Mouse (Mus musculus): ENCODE data around the gene Fxyd5. TPM values are rescaled to one million over a fixed set of nuclear protein-coding genes. Genes with fewer than 3 reads are reported as not detected.
A peak's percentile ranks its signal among the peaks of the same experiment; 100 is the strongest.

Fxyd5 gene
- 10 to 100 TPM; 37.2 to 37.5 TPM for total RNA-seq (2021)

DNA sequence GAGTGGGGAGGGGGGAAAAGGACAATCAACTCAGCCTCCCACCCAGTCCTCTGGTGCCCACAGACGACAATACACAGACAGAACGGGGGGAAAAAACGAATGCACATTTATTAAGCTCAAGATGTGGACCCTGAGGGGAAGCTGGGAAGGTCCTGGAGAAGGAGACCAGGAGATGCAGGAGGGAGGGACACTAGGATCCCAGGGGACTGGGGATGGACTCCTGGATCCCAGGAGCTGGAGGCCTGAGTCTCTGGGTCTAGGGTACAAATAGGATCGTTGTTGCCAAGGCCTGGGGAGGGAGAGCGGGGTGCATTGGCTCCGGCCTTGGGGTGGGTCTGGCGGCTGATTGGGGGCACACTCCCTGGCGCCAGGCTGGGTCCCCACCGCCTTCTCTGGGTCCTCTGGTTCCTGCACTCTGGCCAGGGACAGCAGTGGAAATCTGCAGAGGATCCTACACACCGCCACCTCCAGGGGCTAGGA is at the start of gene Fxyd5:
Gene Fxyd5 (minus strand): TSS at position 51 of the 480 bp plus-strand sequence.
- DNase-seq (ENCODE audit: extremely low spot score in 1 of 2, low spot score in 2 of 2), result no peak
- intact Hi-C loops (cut with DNase I), result no loop called here

- intact Hi-C loops (cut with DNase I), result no loop called here
- no peak for DNase-seq (ENCODE audit: extremely low spot score in 1 of 2, low spot score in 2 of 2)
Measured at GRCm38 (mm10) chr7:31089721-31090120, 47.4 kb upstream of the Fxyd5 start.

- no peak for DNase-seq (ENCODE audit: extremely low spot score in 1 of 2, low spot score in 2 of 2)
- intact Hi-C loops (cut with DNase I), result no loop called here
Measured at GRCm38 (mm10) chr7:31088206-31088605, 45.9 kb upstream of the Fxyd5 start.

DNA sequence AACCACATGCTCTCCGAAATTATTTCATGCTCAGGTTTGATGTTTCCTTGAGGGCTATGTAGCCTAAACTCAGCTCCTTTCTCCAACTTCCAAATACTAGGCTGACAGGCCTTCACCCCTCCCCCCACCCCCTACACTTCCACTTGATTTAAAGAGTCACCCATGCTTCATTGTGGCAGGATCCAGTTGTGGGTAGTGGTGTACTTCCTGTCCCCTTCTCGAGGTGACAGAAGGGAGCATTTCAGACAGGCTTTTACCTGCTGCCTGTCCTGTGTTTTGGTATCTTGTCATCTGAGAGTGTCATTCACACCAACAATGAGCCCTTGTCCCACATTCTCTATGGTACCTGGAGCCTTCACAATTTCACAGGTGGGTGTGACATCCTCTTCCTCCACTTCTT is 45.0 kb upstream of the Fxyd5 start:
- DNase-seq (ENCODE audit: extremely low spot score in 1 of 2, low spot score in 2 of 2), result no peak
- intact Hi-C loops (cut with DNase I), result no loop called here

- no peak for DNase-seq (ENCODE audit: extremely low spot score in 1 of 2, low spot score in 2 of 2)
- intact Hi-C loops (cut with DNase I), result no loop called here
Measured at GRCm38 (mm10) chr7:31086175-31086755, 44.0 kb upstream of the Fxyd5 start.

DNA sequence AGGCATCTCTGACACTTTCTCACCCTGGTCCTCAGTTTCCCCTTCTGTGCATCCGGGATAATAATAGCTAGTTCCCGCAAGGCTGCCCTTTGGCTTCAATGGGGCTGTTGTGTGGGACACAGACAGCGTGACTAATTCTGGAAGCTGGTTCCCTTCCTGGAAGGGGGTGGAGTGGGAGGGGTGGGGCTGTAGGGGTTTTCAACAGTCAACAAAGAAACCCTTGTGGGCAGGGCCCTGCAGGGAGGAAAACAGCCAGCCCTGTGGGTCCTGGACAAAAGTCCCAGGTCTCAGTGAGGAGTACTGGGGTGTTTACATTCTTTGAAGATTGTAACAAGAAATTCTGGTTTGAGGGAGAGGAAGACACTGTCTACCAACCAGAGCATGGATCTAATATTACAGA is 42.9 kb upstream of the Fxyd5 start:
- intact Hi-C loops (cut with DNase I), result no loop called here
- peak in 1 of 2 experiments; percentile 64 for DNase-seq (ENCODE audit: extremely low spot score in 1 of 2, low spot score in 2 of 2)

DNA sequence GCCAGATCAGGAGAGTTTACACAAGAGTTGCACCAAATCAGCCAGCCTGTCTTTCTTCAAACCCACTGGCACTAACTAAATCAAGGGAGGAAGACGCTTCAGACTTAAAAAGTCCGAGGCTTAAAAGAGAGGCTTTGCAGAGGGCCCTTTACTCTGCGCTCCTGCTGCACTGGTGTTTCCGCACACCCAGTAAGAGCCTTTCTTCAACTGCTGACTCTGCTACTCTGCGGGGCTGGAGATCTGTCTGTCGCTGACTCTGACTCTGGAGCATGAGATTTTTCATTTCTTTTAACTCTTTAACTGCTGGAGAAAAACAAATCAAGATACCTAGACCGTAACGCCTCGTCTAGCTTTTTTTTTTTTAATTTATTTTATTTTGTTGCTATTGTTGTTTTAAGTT is 41.9 kb upstream of the Fxyd5 start:
- no peak for DNase-seq (ENCODE audit: extremely low spot score in 1 of 2, low spot score in 2 of 2)
- intact Hi-C loops (cut with DNase I), result no loop called here

DNA sequence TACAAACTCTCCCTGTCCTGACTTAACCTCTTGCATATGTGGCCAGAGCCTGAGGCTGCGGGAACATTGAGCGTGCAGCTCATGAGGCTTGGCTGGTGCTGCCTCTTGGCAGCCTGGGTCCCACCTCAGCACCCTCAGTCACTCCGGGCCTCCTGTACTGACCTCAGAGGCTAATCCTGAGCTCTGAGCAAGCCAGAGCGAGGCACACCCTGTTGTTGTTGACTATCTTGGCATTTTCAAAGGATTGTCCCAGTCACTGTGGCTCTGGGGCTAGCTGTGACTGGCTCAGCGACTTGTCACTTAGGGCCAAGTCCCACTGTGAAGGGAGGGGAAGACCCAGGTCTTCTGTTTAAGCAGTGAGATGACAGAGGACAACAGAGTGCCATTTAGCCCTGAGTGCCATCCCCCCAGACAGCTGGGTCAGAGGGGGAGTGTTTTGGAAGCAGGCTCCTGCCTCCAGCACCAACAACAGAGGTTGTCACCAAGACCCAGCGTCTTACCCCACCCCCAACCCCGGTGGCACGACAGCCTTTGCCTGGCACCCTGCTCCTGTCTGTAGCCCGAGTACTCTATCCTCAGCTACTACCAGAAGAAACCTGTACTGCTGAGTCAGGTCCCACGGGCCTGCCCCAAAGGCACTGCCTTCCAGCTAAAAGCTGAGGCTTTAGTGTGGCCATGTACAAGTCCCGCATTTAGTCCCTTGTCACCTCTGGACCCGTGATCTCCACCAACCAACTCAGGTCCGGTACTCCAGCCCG is 40.7 kb upstream of the Fxyd5 start:
- intact Hi-C loops (cut with DNase I), result no loop called here
- peak in 1 of 2 experiments; percentile 68 for DNase-seq (ENCODE audit: extremely low spot score in 1 of 2, low spot score in 2 of 2)

- no peak for DNase-seq (ENCODE audit: extremely low spot score in 1 of 2, low spot score in 2 of 2)
- intact Hi-C loops (cut with DNase I), result no loop called here
Measured at GRCm38 (mm10) chr7:31082106-31082505, 39.8 kb upstream of the Fxyd5 start.

DNA sequence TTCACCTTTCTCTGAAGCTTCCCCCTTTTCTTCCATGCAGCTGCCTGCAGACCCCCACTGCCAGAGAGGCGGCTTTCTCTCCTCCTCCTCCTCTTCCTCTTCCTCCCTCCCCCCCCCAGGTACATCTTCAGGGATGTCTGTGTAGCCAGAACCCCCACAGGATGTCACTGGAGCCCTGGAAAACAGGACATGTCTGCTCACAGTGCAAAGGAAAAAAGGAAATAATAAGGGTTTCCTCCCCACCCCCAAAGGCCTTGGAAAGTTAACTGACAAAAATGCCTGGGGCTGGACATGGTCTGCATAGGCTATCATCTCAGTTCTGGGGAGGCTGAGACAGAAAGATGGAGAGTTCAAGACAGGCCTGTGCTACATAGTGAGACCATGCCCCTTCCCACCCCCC is 38.8 kb upstream of the Fxyd5 start:
- DNase-seq (ENCODE audit: extremely low spot score in 1 of 2, low spot score in 2 of 2), result no peak
- intact Hi-C loops (cut with DNase I), result no loop called here

GRCm38 (mm10) chr7:31080611-31081010 is 38.3 kb upstream of the Fxyd5 start:
- no peak for DNase-seq (ENCODE audit: extremely low spot score in 1 of 2, low spot score in 2 of 2)
- intact Hi-C loops (cut with DNase I), result no loop called here

- intact Hi-C loops (cut with DNase I), result no loop called here
- no peak for DNase-seq (ENCODE audit: extremely low spot score in 1 of 2, low spot score in 2 of 2)
Measured at GRCm38 (mm10) chr7:31079670-31080069, 37.4 kb upstream of the Fxyd5 start.

- peak; percentile 65 to 72 for DNase-seq (ENCODE audit: extremely low spot score in 1 of 2, low spot score in 2 of 2)
- intact Hi-C loops (cut with DNase I), result no loop called here
Measured at GRCm38 (mm10) chr7:31077885-31078445, 35.7 kb upstream of the Fxyd5 start.

DNA sequence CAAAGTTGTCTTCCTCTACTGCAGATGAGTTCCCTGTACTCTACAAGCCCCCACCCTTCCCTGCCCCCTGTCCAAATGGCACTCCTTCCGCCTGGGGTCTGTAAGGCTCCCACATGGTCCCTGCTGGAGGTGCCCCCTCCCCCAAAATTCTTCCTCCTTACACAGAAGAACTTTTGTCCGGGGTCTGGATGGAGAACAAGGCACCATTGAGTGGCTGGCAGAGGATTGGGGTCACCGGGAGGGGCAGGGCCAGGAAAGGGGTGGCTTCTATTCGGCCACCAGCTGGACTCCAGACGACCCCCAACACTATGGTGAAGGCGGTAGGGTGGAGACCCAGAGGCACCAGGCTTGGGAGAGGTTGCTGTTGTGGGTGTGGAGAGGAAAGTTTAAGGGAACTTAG is 35.2 kb upstream of the Fxyd5 start:
- peak; percentile 49 to 70 for DNase-seq (ENCODE audit: extremely low spot score in 1 of 2, low spot score in 2 of 2)
- intact Hi-C loops (cut with DNase I), result no loop called here

GRCm38 (mm10) chr7:31076492-31076891 is 34.2 kb upstream of the Fxyd5 start, which contains the start of gene Fxyd3:
TSS of gene Fxyd3 (minus strand) at chr7:31076704.
- DNase-seq (ENCODE audit: extremely low spot score in 1 of 2, low spot score in 2 of 2), result no peak
- intact Hi-C loops (cut with DNase I), result no loop called here

DNA sequence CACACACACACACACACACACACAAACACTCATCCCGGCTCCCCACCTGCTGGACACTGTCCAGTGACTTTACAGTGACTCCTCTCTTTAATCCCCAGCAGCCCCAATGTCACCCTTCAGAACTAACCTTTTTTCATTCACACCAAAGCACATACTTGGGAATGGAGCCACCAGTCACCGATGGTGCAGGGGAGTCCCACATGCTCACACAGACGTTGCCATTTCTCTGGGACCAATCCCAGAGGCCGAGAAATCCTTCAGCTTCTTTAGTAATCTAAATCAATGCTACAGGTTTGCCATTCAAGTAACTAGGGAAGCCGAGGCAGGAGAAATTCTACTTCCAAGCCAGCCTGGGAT is 32.4 kb upstream of the Fxyd5 start:
- no peak for DNase-seq (ENCODE audit: extremely low spot score in 1 of 2, low spot score in 2 of 2)

DNA sequence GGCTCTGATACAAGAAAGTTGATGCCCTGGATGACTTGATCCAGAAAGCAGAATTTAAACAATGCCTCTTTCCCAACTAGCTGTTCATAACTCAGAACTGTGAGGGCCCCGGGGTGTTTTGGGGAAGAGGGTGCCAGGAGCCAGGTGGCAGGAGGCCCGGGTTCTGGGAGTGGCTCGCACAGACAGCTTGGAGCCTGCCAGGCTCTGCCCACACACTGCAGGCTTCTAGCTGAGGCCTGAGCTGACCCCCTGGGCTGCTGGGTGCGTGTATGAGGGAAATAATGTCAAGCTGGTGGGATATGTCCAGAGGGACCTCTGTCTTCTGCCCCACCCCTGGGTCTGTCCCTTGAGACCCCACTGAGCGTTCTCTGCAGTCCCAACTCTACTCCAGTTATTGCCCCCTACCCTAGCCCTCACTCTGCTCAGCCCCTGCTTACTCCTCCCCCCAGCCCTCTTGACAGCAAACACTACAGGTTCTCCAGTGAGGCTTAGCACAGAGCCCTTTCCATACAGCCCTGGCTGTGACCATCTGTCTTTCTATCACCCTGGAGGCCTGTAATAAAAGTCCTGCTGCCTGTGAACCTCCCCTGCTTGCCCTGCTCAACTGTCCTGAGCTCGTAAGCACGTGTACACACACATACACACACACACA is 31.9 kb upstream of the Fxyd5 start:
- DNase-seq (ENCODE audit: extremely low spot score in 1 of 2, low spot score in 2 of 2), result no peak
- intact Hi-C loops (cut with DNase I), result no loop called here

More for the DNA sequence above, 32.4 kb upstream of the Fxyd5 start:
- intact Hi-C loops (cut with DNase I), result no loop called here

DNA sequence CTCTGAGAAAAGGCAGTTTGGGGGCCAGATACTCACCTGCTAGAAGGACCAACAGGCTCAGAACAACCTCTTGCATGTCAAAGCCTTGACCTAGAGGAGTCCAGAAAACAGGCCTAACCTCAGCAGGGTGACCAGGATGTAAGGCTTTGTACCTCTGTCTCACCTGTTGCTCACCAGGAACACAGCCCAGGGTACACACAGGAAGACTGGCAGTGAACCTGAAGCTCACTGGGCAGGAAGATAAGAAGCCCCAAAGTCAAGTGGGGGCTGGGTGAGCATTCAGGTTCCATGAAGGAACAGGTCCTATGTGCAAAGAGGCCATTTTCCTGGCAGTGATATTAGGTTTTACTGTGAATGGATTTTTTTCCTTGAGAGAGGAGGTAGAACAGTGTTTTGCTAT is 31.3 kb upstream of the Fxyd5 start:
- intact Hi-C loops (cut with DNase I), result no loop called here
- no peak for DNase-seq (ENCODE audit: extremely low spot score in 1 of 2, low spot score in 2 of 2)

DNA sequence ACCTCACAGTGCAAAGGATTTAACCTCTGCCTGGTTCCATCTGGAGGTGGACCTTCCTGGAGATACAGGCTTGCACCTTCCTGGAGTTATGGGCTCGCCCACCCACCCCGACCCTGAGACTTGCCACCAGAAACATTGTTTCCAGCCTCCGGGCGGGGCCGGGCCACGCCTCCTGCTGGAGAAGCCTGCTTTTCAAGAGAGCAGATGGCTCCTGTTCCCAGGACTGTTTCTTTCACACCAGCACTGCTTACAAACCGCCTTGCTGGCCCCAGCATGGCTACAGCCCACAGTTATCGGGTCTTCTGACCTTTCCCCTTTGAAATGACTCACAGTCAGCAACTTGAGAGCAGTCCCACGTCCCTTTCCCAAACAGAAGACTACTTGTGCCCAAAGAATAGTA is 30.0 kb upstream of the Fxyd5 start:
- no peak for DNase-seq (ENCODE audit: extremely low spot score in 1 of 2, low spot score in 2 of 2)

GRCm38 (mm10) chr7:31070324-31070723 is 28.0 kb upstream of the Fxyd5 start:
- DNase-seq (ENCODE audit: extremely low spot score in 1 of 2, low spot score in 2 of 2), result no peak
- intact Hi-C loops (cut with DNase I), result no loop called here

More for the DNA sequence above, 30.0 kb upstream of the Fxyd5 start:
- intact Hi-C loops (cut with DNase I), result no loop called here

Data from left cerebral cortex, postnatal 10 days (tissue).